Mouse (Mus musculus): ENCODE measurements around the gene Prkcsh. TPM values are rescaled to one million over a fixed set of nuclear protein-coding genes. Genes with fewer than 3 reads are reported as not detected.
A peak's percentile ranks its signal among the peaks of the same experiment; 100 is the strongest.

Gene Prkcsh
- total RNA-seq, 1 experiment = 234 TPM

DNA sequence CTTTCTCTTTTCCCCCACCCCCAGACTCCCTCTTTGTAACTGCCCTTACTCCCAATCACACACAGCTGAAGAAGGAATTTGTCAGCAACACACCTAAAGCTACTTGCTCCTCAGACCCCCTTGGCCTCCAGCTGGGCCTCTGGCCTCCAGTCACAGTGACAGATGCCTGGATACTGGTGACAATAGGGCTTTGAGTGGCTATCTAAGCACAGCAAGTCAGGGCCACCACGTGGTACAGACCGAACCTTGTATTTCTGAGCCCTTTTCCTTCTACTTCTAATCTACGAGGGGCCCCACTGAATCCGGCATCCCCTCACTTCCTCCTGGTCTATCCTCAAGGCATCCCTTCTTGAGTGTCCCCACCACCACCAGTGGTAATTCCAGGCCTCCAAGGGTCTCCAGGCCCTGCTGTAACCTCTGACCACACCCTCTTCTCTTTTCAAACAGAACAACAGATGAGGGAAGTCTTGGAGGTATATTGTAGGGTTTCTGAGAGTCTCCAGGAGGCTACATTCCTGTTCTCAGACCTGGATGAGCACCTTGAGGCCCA is 47.2 kb downstream of the Prkcsh start:
- Histone ChIP-seq H3K4me1 (ENCODE audit: control insufficient read depth in 2 of 2, insufficient read depth in 2 of 2, low read length in 2 of 2, poor library complexity in 1 of 2) (peaks cover 3 to 24% of the 10 kb centered on the region in 2 experiments; a peak in 3 of 4 replicates), H3K9me3 (ENCODE audit: control insufficient read depth, insufficient read depth, low read depth, low read length) (no peaks in the 10 kb centered on the region), H3K9ac (ENCODE audit: insufficient read depth, low read depth, low read length, poor library complexity, severe bottlenecking) (0 out of 2 replicates have a peak overlapping the region, but pooled peaks have one; percentile 14), H3K4me3 (ENCODE audit: insufficient read depth in 1 of 2, low read depth in 1 of 2, low read length in 2 of 2, poor library complexity in 1 of 2, severe bottlenecking in 1 of 2) (0 out of 4 replicates have a peak overlapping the region, but pooled peaks have one; percentile 4 to 66), H3K36me3 (ENCODE audit: control insufficient read depth, insufficient read depth, low read length, poor library complexity, severe bottlenecking) (no peaks in the 10 kb centered on the region), H3K27ac (ENCODE audit: insufficient read depth, low read depth, low read length, poor library complexity, severe bottlenecking) (no peak overlapping the region; the same call in 1 of the 2 replicates)
- no peak for DNase-seq (ENCODE audit: low read depth, low spot score)
- in situ Hi-C loops (cut with MboI; ENCODE audit: low sequenced_read_pairs in 2 of 2, unreplicated experiment in 2 of 2) = loop anchor here in 1 of 2 experiments (5.0 kb wide), 1 partner anchor 72 kb away; no protein-coding TSS in a partner anchor
- TF ChIP-seq ZC3H11A (IDR thresholded peaks at IDR 0.05; ENCODE audit: borderline replicate concordance, low read depth, low read length) = no peak
- TF ChIP-seq CHD2 (IDR thresholded peaks at IDR 0.05; ENCODE audit: low read depth, low read length) = no peak
- no peak for TF ChIP-seq MAFK (IDR thresholded peaks at IDR 0.05; ENCODE audit: insufficient read depth, low read depth, low read length)
- no peak for TF ChIP-seq HCFC1 (IDR thresholded peaks at IDR 0.05; ENCODE audit: borderline replicate concordance, insufficient read depth, low read length)
- TF ChIP-seq ZNF384 (IDR thresholded peaks at IDR 0.05; ENCODE audit: low read depth, low read length) = no peak

DNA sequence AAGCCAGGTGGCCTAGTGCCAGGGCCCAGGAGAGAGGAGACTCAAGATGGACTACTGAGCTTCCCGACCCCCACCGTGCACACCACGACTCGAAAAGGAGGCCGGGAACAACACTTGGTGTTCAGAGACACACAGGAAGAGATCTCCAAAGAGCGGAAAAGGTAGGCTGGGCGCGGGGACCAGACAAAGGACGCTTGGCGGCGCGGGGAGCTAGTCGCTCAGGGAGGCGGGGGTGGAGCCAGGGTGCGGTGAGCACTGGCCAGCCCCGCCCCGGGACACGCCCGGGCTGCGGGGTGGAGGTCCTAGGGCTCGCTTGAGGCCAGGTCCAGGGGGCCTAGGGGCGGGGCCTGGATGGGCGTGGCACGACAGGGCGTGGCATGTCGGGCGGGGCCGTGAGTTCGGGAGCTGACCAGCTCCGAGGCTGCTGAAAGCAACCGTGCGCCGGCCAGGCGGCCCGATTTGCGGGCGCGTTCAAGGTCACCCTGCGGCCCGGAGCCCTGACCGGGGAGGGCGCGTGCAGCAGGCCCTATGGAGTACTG is 47.8 kb downstream of the Prkcsh start:
- in situ Hi-C loops (cut with MboI; ENCODE audit: low sequenced_read_pairs in 2 of 2, unreplicated experiment in 2 of 2) = no loop called here
- peak overlapping the region; percentile 66 to 75; a peak in 3 of 4 replicates for H3K4me3 ChIP-seq (ENCODE audit: insufficient read depth in 1 of 2, low read depth in 1 of 2, low read length in 2 of 2, poor library complexity in 1 of 2, severe bottlenecking in 1 of 2)
- no peaks in the 10 kb centered on the region for H3K36me3 ChIP-seq (ENCODE audit: control insufficient read depth, insufficient read depth, low read length, poor library complexity, severe bottlenecking)
- no peak overlapping the region for H3K9ac ChIP-seq (ENCODE audit: insufficient read depth, low read depth, low read length, poor library complexity, severe bottlenecking)
- no peaks in the 10 kb centered on the region for H3K9me3 ChIP-seq (ENCODE audit: control insufficient read depth, insufficient read depth, low read depth, low read length)
- no peak overlapping the region; the same call in 1 of the 2 replicates for H3K27ac ChIP-seq (ENCODE audit: insufficient read depth, low read depth, low read length, poor library complexity, severe bottlenecking)
- TF ChIP-seq CHD2 (IDR thresholded peaks at IDR 0.05; ENCODE audit: low read depth, low read length) (no peak), ZC3H11A (IDR thresholded peaks at IDR 0.05; ENCODE audit: borderline replicate concordance, low read depth, low read length) (no peak), HCFC1 (IDR thresholded peaks at IDR 0.05; ENCODE audit: borderline replicate concordance, insufficient read depth, low read length) (no peak), ZNF384 (IDR thresholded peaks at IDR 0.05; ENCODE audit: low read depth, low read length) (no peak), MAFK (IDR thresholded peaks at IDR 0.05; ENCODE audit: insufficient read depth, low read depth, low read length) (no peak)
- DNase-seq (ENCODE audit: low read depth, low spot score) = peak; percentile 73
- H3K4me1 ChIP-seq (ENCODE audit: control insufficient read depth in 2 of 2, insufficient read depth in 2 of 2, low read length in 2 of 2, poor library complexity in 1 of 2) = peaks cover 3 to 28% of the 10 kb centered on the region in 2 experiments; a peak in 3 of 4 replicates

DNA sequence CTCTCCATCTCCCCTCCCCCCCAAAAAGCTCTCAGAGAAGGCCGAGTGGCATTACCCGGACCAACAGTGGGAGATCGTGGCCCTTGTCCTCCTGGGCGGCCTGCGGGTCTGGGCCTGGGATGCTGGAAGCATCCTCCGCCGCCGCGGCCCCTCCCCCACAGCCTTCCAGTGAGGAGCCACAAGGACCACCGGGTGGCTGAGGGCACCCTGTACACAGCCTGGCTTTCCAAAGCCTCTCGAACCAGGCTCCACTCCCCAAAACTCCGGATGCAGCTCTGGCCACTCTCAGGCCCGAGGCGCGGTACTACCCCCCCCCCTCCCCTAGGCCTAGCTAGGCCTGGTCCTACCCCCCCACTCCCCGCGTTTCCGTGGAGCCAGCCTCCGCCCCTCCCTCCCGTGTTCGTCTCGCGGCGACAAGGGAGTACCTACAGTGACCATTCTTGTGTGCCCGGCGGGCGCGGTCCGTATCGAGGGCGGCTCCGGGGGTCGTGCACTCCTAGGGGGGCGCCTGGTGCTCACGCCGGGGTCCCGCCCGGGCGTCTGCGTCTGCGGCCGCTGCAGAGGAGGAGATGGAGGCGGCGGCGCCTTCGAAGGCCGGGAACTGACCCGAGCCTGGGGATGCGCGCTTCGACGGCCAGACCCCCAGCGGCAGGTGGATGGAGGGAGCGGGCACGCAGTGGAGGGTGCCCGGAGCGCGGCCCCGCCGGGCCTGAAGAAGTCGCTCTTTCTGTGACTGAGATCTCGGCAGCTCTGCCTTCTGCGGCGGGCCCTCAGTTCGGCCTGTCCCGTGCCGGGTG is 48.8 kb downstream of the Prkcsh start:
- H3K9ac ChIP-seq (ENCODE audit: insufficient read depth, low read depth, low read length, poor library complexity, severe bottlenecking) = peak overlapping the region; percentile 44
- H3K36me3 ChIP-seq (ENCODE audit: control insufficient read depth, insufficient read depth, low read length, poor library complexity, severe bottlenecking) = no peaks in the 10 kb centered on the region
- H3K4me3 ChIP-seq (ENCODE audit: insufficient read depth in 1 of 2, low read depth in 1 of 2, low read length in 2 of 2, poor library complexity in 1 of 2, severe bottlenecking in 1 of 2) = peak overlapping the region; percentile 66 to 75
- no peaks in the 10 kb centered on the region for H3K9me3 ChIP-seq (ENCODE audit: control insufficient read depth, insufficient read depth, low read depth, low read length)
- in situ Hi-C loops (cut with MboI; ENCODE audit: low sequenced_read_pairs in 2 of 2, unreplicated experiment in 2 of 2) = no loop called here
- H3K4me1 ChIP-seq (ENCODE audit: control insufficient read depth in 2 of 2, insufficient read depth in 2 of 2, low read length in 2 of 2, poor library complexity in 1 of 2) = peaks cover 3 to 34% of the 10 kb centered on the region in 2 experiments; a peak in 3 of 4 replicates
- DNase-seq (ENCODE audit: low read depth, low spot score) = no peak
- no peak for TF ChIP-seq HCFC1 (IDR thresholded peaks at IDR 0.05; ENCODE audit: borderline replicate concordance, insufficient read depth, low read length)
- TF ChIP-seq MAFK (IDR thresholded peaks at IDR 0.05; ENCODE audit: insufficient read depth, low read depth, low read length) = no peak
- no peak for TF ChIP-seq CHD2 (IDR thresholded peaks at IDR 0.05; ENCODE audit: low read depth, low read length)
- TF ChIP-seq ZNF384 (IDR thresholded peaks at IDR 0.05; ENCODE audit: low read depth, low read length) = no peak
- no peak for TF ChIP-seq ZC3H11A (IDR thresholded peaks at IDR 0.05; ENCODE audit: borderline replicate concordance, low read depth, low read length)
- H3K27ac ChIP-seq (ENCODE audit: insufficient read depth, low read depth, low read length, poor library complexity, severe bottlenecking) = no peak overlapping the region

DNA sequence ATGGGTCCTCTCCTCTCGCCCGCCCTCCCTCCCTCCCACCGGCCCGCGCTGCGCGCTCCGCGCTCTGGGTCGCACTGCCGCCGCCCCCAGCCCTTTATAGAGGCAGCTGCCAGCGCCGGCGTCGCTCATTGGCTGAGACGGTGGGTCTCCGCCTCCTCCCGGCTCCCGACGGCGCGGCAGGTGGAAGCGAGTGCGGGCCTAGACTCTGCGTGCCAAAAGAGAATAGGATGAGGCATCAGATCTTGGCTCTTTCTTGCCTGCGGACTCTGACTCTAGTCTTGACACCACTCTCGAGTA is 49.3 kb downstream of the Prkcsh start, which contains the start of gene Elavl3:
TSS of gene Elavl3 (minus strand) at position 66 of the 297 bp plus-strand sequence.
- Histone ChIP-seq H3K9me3 (ENCODE audit: control insufficient read depth, insufficient read depth, low read depth, low read length) (no peaks in the 10 kb centered on the region), H3K9ac (ENCODE audit: insufficient read depth, low read depth, low read length, poor library complexity, severe bottlenecking) (peak within 1 kb of the TSS; percentile 44), H3K4me1 (ENCODE audit: control insufficient read depth in 2 of 2, insufficient read depth in 2 of 2, low read length in 2 of 2, poor library complexity in 1 of 2) (peaks cover 3 to 34% of the 10 kb centered on the region in 2 experiments; a peak in 3 of 4 replicates), H3K27ac (ENCODE audit: insufficient read depth, low read depth, low read length, poor library complexity, severe bottlenecking) (no peak within 1 kb of the TSS), H3K36me3 (ENCODE audit: control insufficient read depth, insufficient read depth, low read length, poor library complexity, severe bottlenecking) (no peaks in the 10 kb centered on the region), H3K4me3 (ENCODE audit: insufficient read depth in 1 of 2, low read depth in 1 of 2, low read length in 2 of 2, poor library complexity in 1 of 2, severe bottlenecking in 1 of 2) (peak within 1 kb of the TSS; percentile 66 to 75)
- TF ChIP-seq HCFC1 (IDR thresholded peaks at IDR 0.05; ENCODE audit: borderline replicate concordance, insufficient read depth, low read length) (no peak), MAFK (IDR thresholded peaks at IDR 0.05; ENCODE audit: insufficient read depth, low read depth, low read length) (no peak)
- DNase-seq (ENCODE audit: low read depth, low spot score) = peak; percentile 55
- in situ Hi-C loops (cut with MboI; ENCODE audit: low sequenced_read_pairs in 2 of 2, unreplicated experiment in 2 of 2) = no loop called here
